Mouse (Mus musculus): ENCODE data around the gene 4930469K13Rik. TPM values are rescaled to one million over a fixed set of nuclear protein-coding genes. Genes with fewer than 3 reads are reported as not detected.

Gene 4930469K13Rik
- polyA plus RNA-seq, 1 experiment from 2014 or later: 20.7 TPM

- ATAC-seq (ENCODE audit: low FRiP score): no peak
- H3K36me3 ChIP-seq: no peaks in the 10 kb centered on the region
- WGBS: 49% methylated on average over 7 of the region's 7 CpGs
Measured at GRCm38 (mm10) chr11:33962178-33962577, 136.2 kb downstream of the 4930469K13Rik start.

GRCm38 (mm10) chr11:33958713-33959112, 139.6 kb downstream of the 4930469K13Rik start:
- no peaks in the 10 kb centered on the region for H3K27me3 ChIP-seq
- no peak overlapping the region for H3K4me2 ChIP-seq
- H3K9ac ChIP-seq: no peak overlapping the region
- H3K36me3 ChIP-seq: no peaks in the 10 kb centered on the region
- peaks cover 14% of the 10 kb centered on the region; the same call in 1 of the 2 replicates for H3K4me1 ChIP-seq (replicated peaks)
- H3K27ac ChIP-seq: no peak overlapping the region
- 87% methylated on average over 8 of the region's 8 CpGs for WGBS
- H3K4me3 ChIP-seq: no peak overlapping the region
- no peaks in the 10 kb centered on the region for H3K9me3 ChIP-seq
- no peak for ATAC-seq (ENCODE audit: low FRiP score)

More at GRCm38 (mm10) chr11:33962178-33962577, 136.2 kb downstream of the 4930469K13Rik start:
- Histone ChIP-seq H3K27me3 (no peaks in the 10 kb centered on the region), H3K9me3 (no peaks in the 10 kb centered on the region), H3K9ac (no peak overlapping the region), H3K27ac (no peak overlapping the region), H3K4me3 (no peak overlapping the region), H3K4me1 (replicated peaks) (peaks cover 18% of the 10 kb centered on the region; the same call in 1 of the 2 replicates), H3K4me2 (no peak overlapping the region)

GRCm38 (mm10) chr11:33957595-33957994, 140.8 kb downstream of the 4930469K13Rik start:
- H3K9ac ChIP-seq: no peak overlapping the region
- H3K4me3 ChIP-seq: no peak overlapping the region
- no peak overlapping the region for H3K4me2 ChIP-seq
- H3K9me3 ChIP-seq: no peaks in the 10 kb centered on the region
- H3K4me1 ChIP-seq (replicated peaks): 0 out of 2 replicates have a peak, but pooled peaks cover 6% of the 10 kb centered on the region
- no peaks in the 10 kb centered on the region for H3K36me3 ChIP-seq
- H3K27ac ChIP-seq: no peak overlapping the region
- 64% methylated on average over 6 of the region's 6 CpGs for WGBS
- no peaks in the 10 kb centered on the region for H3K27me3 ChIP-seq
- ATAC-seq (ENCODE audit: low FRiP score): no peak

GRCm38 (mm10) chr11:33956623-33957022, 141.7 kb downstream of the 4930469K13Rik start:
- no peaks in the 10 kb centered on the region for H3K9me3 ChIP-seq
- no peaks in the 10 kb centered on the region for H3K36me3 ChIP-seq
- no peak for ATAC-seq (ENCODE audit: low FRiP score)
- no peak overlapping the region for H3K27ac ChIP-seq
- no peaks in the 10 kb centered on the region for H3K27me3 ChIP-seq
- no peak overlapping the region for H3K4me3 ChIP-seq
- no peak overlapping the region for H3K4me2 ChIP-seq
- no peak overlapping the region for H3K9ac ChIP-seq
- WGBS: 93% methylated on average over 5 of the region's 5 CpGs
- H3K4me1 ChIP-seq (replicated peaks): 0 out of 2 replicates have a peak, but pooled peaks cover 6% of the 10 kb centered on the region

- Histone ChIP-seq H3K9me3 (no peaks in the 10 kb centered on the region), H3K4me2 (no peak overlapping the region), H3K27me3 (no peaks in the 10 kb centered on the region), H3K36me3 (no peaks in the 10 kb centered on the region), H3K4me3 (no peak overlapping the region), H3K27ac (no peak overlapping the region), H3K9ac (no peak overlapping the region), H3K4me1 (replicated peaks) (0 out of 2 replicates have a peak, but pooled peaks cover 6% of the 10 kb centered on the region)
- 81% methylated on average over 4 of the region's 4 CpGs for WGBS
- no peak for ATAC-seq (ENCODE audit: low FRiP score)
Measured at GRCm38 (mm10) chr11:33955982-33956381, 142.4 kb downstream of the 4930469K13Rik start.

- H3K36me3 ChIP-seq: no peaks in the 10 kb centered on the region
- WGBS: 87% methylated on average over 8 of the region's 8 CpGs
- no peak overlapping the region for H3K27ac ChIP-seq
- H3K9me3 ChIP-seq: no peaks in the 10 kb centered on the region
- H3K4me2 ChIP-seq: no peak overlapping the region
- ATAC-seq (ENCODE audit: low FRiP score): no peak
- no peak overlapping the region for H3K4me3 ChIP-seq
- H3K4me1 ChIP-seq (replicated peaks): no peaks in the 10 kb centered on the region
- no peak overlapping the region for H3K9ac ChIP-seq
- no peaks in the 10 kb centered on the region for H3K27me3 ChIP-seq
Measured at GRCm38 (mm10) chr11:33951684-33952625, 146.4 kb downstream of the 4930469K13Rik start.

GRCm38 (mm10) chr11:33951155-33951554, 147.2 kb downstream of the 4930469K13Rik start:
- H3K4me1 ChIP-seq (replicated peaks): no peaks in the 10 kb centered on the region
- H3K36me3 ChIP-seq: no peaks in the 10 kb centered on the region
- H3K27me3 ChIP-seq: no peaks in the 10 kb centered on the region
- H3K9me3 ChIP-seq: no peaks in the 10 kb centered on the region
- 32% methylated on average over 5 of the region's 5 CpGs for WGBS
- ATAC-seq (ENCODE audit: low FRiP score): no peak
- no peak overlapping the region for H3K4me2 ChIP-seq
- H3K4me3 ChIP-seq: no peak overlapping the region
- no peak overlapping the region for H3K9ac ChIP-seq
- H3K27ac ChIP-seq: no peak overlapping the region

GRCm38 (mm10) chr11:33946501-33946900, 151.9 kb downstream of the 4930469K13Rik start:
- Histone ChIP-seq H3K4me2 (no peak overlapping the region), H3K9me3 (no peaks in the 10 kb centered on the region), H3K36me3 (no peaks in the 10 kb centered on the region), H3K27ac (no peak overlapping the region), H3K4me1 (replicated peaks) (no peaks in the 10 kb centered on the region), H3K27me3 (no peaks in the 10 kb centered on the region), H3K9ac (no peak overlapping the region), H3K4me3 (no peak overlapping the region)
- 90% methylated on average over 4 of the region's 4 CpGs for WGBS
- no peak for ATAC-seq (ENCODE audit: low FRiP score)

GRCm38 (mm10) chr11:33944786-33945328, 153.5 kb downstream of the 4930469K13Rik start:
- Histone ChIP-seq H3K4me1 (replicated peaks) (no peaks in the 10 kb centered on the region), H3K27ac (no peak overlapping the region), H3K9me3 (no peaks in the 10 kb centered on the region), H3K4me2 (no peak overlapping the region), H3K9ac (no peak overlapping the region), H3K27me3 (no peaks in the 10 kb centered on the region), H3K4me3 (no peak overlapping the region), H3K36me3 (no peaks in the 10 kb centered on the region)
- whole genome bisulfite sequencing: 87% methylated on average over 9 of the region's 9 CpGs
- no peak for ATAC-seq (ENCODE audit: low FRiP score)

GRCm38 (mm10) chr11:33944067-33944785, 154.1 kb downstream of the 4930469K13Rik start:
- H3K4me3 ChIP-seq: no peak overlapping the region

GRCm38 (mm10) chr11:33943565-33943964, 154.8 kb downstream of the 4930469K13Rik start:
- 70% methylated on average over 1 of the region's 1 CpGs for WGBS
- no peak overlapping the region for H3K4me2 ChIP-seq
- no peak overlapping the region for H3K4me3 ChIP-seq
- H3K27me3 ChIP-seq: no peaks in the 10 kb centered on the region
- peaks cover 7% of the 10 kb centered on the region; the same call in 1 of the 2 replicates for H3K4me1 ChIP-seq (replicated peaks)
- no peak overlapping the region for H3K9ac ChIP-seq
- no peaks in the 10 kb centered on the region for H3K9me3 ChIP-seq
- no peaks in the 10 kb centered on the region for H3K36me3 ChIP-seq
- no peak for ATAC-seq (ENCODE audit: low FRiP score)
- H3K27ac ChIP-seq: no peak overlapping the region

More at GRCm38 (mm10) chr11:33944067-33944785, 154.1 kb downstream of the 4930469K13Rik start:
- Histone ChIP-seq H3K9ac (no peak overlapping the region), H3K27ac (no peak overlapping the region), H3K27me3 (no peaks in the 10 kb centered on the region), H3K4me1 (replicated peaks) (peaks cover under 1% of the 10 kb centered on the region; the same call in 1 of the 2 replicates), H3K4me2 (no peak overlapping the region), H3K36me3 (no peaks in the 10 kb centered on the region), H3K9me3 (no peaks in the 10 kb centered on the region)
- WGBS: 62% methylated on average over 4 of the region's 4 CpGs
- ATAC-seq (ENCODE audit: low FRiP score): no peak
